Mouse (Mus musculus): ENCODE results near the gene Pde4d.

Pde4d gene

GRCm38 (mm10) chr13:109341902-109342301, 892.2 kb downstream of the Pde4d start:
- no peak for DNase-seq

GRCm38 (mm10) chr13:109342469-109342868, 892.7 kb downstream of the Pde4d start:
- DNase-seq = no peak

- peak; percentile 16 to 52 for DNase-seq
These were observed 893.8 kb downstream of the Pde4d start for GRCm38 (mm10) chr13:109343596-109343995.

GRCm38 (mm10) chr13:109347770-109348169, 898.0 kb downstream of the Pde4d start:
- DNase-seq = no peak

- no peak for DNase-seq
These were observed 898.6 kb downstream of the Pde4d start for GRCm38 (mm10) chr13:109348316-109348715.

GRCm38 (mm10) chr13:109350100-109350499, 900.4 kb downstream of the Pde4d start:
- no peak for DNase-seq

GRCm38 (mm10) chr13:109354017-109354416, 904.3 kb downstream of the Pde4d start:
- no peak for DNase-seq

- DNase-seq = no peak
These were observed 906.5 kb downstream of the Pde4d start for GRCm38 (mm10) chr13:109356252-109356651.

- DNase-seq = no peak
These were observed 910.2 kb downstream of the Pde4d start for GRCm38 (mm10) chr13:109359994-109360393.

GRCm38 (mm10) chr13:109362340-109362739, 912.6 kb downstream of the Pde4d start:
- DNase-seq = no peak

- DNase-seq = no peak
These were observed 924.7 kb downstream of the Pde4d start for GRCm38 (mm10) chr13:109374465-109374864.

GRCm38 (mm10) chr13:109376681-109377080, 926.9 kb downstream of the Pde4d start:
- DNase-seq = no peak

GRCm38 (mm10) chr13:109380149-109380548, 930.4 kb downstream of the Pde4d start:
- DNase-seq = no peak

GRCm38 (mm10) chr13:109388626-109389220, 939.0 kb downstream of the Pde4d start:
- DNase-seq = no peak

- no peak for DNase-seq
These were observed 952.6 kb downstream of the Pde4d start for GRCm38 (mm10) chr13:109402396-109402795.

GRCm38 (mm10) chr13:109402936-109403335, 953.2 kb downstream of the Pde4d start:
- DNase-seq = no peak

- DNase-seq = no peak
These were observed 956.6 kb downstream of the Pde4d start for GRCm38 (mm10) chr13:109406341-109406740.

GRCm38 (mm10) chr13:109407371-109407770, 957.6 kb downstream of the Pde4d start:
- DNase-seq = no peak

GRCm38 (mm10) chr13:109420426-109420825, 970.7 kb downstream of the Pde4d start:
- no peak for DNase-seq

- no peak for DNase-seq
These were observed 975.2 kb downstream of the Pde4d start for GRCm38 (mm10) chr13:109424906-109425305.

GRCm38 (mm10) chr13:109425548-109425947, 975.8 kb downstream of the Pde4d start:
- no peak for DNase-seq

- DNase-seq = no peak
These were observed 976.3 kb downstream of the Pde4d start for GRCm38 (mm10) chr13:109426058-109426457.

GRCm38 (mm10) chr13:109427541-109427940, 977.8 kb downstream of the Pde4d start:
- DNase-seq = no peak

- DNase-seq = no peak
These were observed 979.8 kb downstream of the Pde4d start for GRCm38 (mm10) chr13:109429544-109429943.

GRCm38 (mm10) chr13:109437231-109437776, 987.6 kb downstream of the Pde4d start:
- peak in 1 of 2 experiments; percentile 8 for DNase-seq
